Mouse (Mus musculus) ES-CJ7 (cell line): ENCODE measurements around the gene Plxdc2.
A peak's percentile ranks its signal among the peaks of the same experiment; 100 is the strongest.

ENCODE experiments used
- DNase-seq: peaks from one replicate; pipeline ENCODE4 v3.0.0; 2011; ENCODE audit warnings: low read depth, low spot score

The Plxdc2 gene

DNA sequence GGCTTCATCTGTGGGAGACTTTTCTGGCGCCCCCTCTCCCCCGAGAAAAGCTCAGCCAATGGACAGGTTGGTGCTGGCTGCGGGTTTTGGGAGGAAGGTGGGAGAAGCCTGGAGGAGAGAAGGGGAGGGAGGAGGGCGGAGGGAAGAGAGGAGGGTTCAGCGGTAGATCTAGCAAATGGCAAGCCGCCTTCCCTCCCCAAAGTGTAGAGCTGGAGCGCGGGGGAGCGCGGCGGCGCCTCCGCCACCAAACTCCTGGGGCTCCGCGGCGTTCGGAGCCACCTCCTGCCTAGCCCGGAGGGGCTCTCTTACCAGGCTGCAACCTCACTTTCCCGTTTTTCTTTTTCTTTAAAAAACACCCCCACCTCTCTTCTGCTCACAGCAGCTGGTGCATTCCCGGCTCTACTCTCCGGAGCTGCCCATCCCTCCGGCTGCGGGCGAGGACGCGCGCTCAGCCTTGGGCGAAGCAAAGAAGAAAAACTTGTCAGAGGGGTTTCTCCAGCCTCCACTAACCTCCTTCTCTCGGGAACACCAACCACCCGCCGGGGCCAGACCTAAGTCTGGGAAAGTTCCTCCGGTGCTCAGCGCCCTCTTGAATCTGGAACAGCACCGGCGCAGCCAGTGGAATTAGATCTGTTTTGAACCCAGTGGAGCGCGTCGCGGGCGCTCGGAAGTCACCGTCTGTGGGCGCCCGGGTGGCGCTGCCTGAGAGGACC, at the start of gene Plxdc2:
Plxdc2 (plus strand) TSS at position 199 of the 713 bp plus-strand sequence.
- peak; percentile 79 for DNase-seq

DNA sequence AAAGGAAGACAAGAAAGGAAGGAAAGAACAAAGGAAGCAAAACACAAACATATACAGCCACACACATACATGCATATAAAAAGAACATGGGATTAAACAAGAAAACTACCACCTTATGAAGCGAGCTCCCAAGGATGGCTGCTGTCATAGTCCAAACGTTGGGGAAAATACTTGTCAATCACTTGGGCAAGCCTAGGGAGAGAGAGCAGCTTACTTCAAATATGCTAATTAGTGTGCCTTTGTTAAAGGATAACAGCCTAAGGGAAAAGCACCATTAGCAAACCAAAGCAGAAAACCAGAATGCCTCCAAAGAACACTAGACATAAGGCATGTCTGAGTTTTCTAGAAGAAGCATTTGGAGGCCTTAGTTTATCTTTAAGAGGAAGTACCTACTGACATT, 45.7 kb upstream of the Plxdc2 start:
- no peak for DNase-seq

DNA sequence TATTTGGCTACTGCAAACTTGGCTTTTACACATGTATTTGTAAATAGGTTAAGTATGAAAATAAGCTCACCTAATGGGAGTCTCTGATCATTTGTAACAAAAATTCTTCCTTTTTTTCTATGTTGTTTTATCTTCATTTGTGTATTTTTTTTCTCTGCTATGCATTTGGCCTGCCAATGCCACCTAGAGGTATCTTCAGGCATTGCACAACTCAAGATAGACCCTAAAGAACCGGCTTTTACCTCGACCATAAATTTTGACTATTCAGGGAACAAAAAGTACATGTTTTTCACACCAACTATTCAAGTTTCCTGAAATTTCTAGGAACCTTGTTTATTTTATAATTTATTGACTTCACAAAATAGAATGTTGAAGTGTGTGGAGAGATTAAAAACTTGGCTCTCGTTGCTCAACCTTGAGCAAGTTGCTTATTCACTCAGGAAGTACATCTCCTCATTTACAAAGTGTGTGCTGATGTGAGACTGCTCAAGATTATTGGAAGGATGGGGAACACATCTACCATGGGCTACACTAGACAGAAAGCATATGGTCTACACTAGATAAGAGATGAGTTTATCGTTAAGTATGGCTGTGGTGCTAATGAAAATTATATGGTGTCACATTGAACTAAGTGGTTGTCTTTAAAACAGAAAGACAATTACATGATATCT, 43.6 kb upstream of the Plxdc2 start:
- peak; percentile 32 for DNase-seq

DNA sequence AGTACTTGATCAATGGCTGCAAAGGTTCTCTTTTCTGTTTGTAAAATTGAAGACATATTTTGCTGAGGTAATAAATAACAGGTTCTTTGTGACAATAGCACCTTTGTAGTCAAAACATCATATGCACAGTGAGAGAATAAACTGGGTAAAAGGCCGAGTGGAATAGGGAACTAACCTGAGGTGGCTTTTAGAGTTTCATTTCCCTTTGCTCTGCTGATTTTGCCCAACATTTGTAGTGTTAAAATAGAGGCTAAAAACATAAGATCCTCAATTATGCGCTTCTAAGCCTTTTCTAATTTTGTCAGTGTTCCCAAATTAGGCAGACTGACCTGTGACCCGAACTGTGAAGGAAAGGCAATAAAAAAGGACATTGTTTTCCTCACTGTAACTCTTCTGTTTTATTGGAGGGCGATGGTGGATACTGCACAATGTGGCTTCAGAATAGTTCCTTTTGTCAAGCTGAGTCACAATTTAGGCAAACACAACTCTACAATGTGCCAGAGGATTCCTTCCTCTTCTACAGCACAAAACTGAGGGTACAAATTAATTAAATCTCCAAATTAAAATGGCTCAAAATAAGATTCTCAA, 20.8 kb upstream of the Plxdc2 start:
- DNase-seq, result no peak

DNA sequence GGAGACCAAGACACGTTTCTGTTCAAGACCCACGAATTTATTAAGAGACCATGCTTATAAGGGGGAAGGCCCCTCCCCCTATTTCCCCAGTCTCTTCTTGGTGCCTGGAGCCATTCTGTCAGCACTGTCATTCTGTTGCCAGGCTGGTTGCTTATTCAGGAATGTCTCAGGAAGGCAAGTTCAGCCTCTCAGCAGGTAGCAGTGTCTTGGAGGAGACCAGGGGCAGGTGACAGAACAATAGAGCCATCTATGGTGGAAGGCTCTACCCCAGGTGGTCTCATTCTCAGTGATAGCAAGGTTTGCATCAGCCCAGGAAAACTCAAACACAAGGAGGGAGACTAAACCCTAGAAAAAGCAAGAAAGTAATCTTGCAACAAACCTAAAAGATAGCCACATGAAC, 11.5 kb upstream of the Plxdc2 start:
- DNase-seq, result peak; percentile 84

GRCm38 (mm10) chr2:16351106-16351505, 5.0 kb upstream of the Plxdc2 start:
- DNase-seq, result no peak

DNA sequence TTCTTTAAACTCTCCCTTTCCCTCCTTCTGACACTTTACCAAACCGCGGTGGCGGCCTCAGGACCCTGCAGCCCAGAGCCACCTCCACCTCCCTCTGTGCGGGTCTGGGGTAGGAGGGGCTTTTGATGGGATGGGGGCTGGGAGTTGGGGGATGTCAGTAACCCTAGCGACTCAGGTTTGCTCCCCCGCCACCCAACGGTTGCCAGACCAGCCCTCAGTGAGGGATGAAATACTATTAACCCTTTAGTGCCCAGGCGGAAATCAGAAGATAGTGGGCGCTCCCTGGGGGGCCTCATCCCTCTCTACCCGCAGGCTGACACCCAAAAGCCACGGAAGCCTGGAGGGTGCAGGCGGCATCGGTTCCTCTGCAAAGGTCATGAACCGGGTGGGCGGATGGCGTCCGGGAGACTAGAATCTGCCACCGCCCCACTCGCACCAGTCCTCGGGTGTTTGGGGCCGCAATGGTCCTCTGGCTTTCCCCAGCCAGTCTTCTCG, 446 bp upstream of the Plxdc2 start:
- DNase-seq, result peak; percentile 81

GRCm38 (mm10) chr2:16356921-16357837, 1.1 kb downstream of the Plxdc2 start:
- peak; percentile 19 for DNase-seq

DNA sequence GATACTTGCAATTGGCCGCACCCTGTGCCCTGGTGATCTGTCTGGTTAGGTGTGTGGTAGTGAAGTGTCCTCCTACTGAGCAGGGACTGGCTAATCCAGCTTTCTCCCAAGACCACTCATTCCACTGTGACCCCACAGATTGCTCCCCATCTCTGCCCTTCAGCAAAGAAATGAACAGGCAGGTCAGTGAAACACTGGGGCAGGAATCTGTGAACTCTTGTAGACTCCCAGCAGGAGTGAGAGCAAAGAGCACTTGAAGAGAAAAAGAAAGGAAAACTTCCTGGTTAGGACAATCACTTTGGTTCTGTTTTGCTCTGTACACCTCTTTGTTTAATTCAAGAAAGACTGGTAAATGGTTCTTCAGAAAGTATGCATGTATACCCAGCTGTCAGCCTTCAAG, 1.8 kb downstream of the Plxdc2 start:
- DNase-seq, result no peak

- DNase-seq, result no peak
Measured at GRCm38 (mm10) chr2:16359341-16359928, 3.3 kb downstream of the Plxdc2 start.

GRCm38 (mm10) chr2:16364749-16365148, 8.6 kb downstream of the Plxdc2 start:
- no peak for DNase-seq

- DNase-seq, result no peak
Measured at GRCm38 (mm10) chr2:16365830-16366401, 9.8 kb downstream of the Plxdc2 start.

GRCm38 (mm10) chr2:16370419-16370818, 14.3 kb downstream of the Plxdc2 start:
- no peak for DNase-seq

GRCm38 (mm10) chr2:16374288-16374687, 18.2 kb downstream of the Plxdc2 start:
- no peak for DNase-seq

DNA sequence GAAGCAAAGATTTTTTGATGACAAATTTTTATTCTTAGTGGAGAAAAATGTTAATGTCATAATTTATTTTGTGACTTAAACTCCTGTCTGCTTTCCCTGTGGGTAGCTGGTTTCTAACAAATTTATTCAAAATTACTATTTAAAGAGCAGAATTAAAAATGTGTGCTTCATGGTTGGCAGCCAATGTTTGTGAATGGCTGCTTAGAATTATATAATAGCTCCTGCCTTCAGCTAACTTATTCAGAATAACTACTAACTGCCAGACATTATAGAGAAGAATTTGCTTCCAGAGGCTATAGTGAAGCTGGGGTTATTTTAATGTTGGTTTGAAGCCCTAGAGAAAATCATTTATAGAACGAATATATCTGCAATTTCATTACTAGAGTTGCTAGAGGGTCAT, 30.1 kb downstream of the Plxdc2 start:
- DNase-seq, result no peak

- no peak for DNase-seq
Measured at GRCm38 (mm10) chr2:16386692-16387091, 30.6 kb downstream of the Plxdc2 start.

DNA sequence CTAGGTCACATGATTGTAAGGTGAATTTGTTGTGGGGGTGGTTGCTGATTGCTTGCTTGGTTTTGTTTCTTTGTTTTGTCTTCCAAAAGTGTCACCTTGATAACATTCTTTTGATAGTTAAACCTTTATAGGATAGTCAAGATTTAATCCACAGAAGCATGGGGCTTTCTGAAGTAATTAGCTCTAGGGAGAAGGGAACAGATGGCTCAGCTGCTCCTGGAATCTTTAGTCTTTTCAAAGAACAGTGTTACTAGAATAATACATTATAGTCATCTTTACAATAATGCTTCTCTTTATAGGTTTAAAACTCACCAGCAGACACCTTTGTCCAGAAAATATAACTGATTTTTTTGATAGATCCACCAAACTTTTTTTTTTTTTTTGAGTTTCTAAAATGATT, 31.7 kb downstream of the Plxdc2 start:
- DNase-seq, result no peak

GRCm38 (mm10) chr2:16397501-16397900, 41.4 kb downstream of the Plxdc2 start:
- no peak for DNase-seq

DNA sequence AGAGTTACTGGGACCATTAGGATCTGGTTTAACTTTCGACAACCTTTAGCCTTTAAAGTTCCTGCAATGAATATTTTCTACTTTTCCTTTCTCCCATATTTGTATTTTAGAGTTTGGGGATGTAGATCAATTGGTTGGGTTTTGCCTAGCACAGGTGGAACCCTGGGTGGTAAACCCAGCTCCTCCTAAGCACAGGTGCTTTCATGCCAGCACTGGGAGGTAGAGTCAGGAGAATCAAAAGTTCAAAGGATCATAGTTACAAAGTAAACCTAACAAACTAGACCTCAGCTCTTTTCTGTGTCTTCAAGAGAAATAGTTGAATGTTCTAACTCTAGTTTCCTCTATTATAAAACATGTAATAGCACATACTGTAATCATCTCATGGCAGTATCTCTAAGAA, 41.9 kb downstream of the Plxdc2 start:
- no peak for DNase-seq

GRCm38 (mm10) chr2:16398896-16399295, 42.8 kb downstream of the Plxdc2 start:
- DNase-seq, result no peak

DNA sequence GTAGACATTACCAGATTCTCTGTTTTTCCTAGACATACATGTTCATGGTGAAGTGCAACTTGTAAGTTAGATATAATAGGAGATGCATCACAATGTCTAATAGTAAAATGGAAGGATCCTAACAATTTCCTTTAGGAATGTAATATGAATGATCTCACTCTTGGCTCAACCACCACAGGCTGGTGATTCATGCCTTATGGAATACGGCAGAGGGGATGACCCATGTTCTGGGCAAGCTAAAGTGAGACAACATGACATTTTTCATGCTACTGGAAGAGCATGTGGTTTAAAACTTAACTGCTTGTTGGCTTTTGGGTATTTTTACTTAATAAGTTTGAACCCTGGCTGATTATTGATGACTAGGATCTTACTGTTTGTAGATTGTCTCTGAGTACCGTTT, 50.4 kb downstream of the Plxdc2 start:
- no peak for DNase-seq
